Mouse (Mus musculus) heart, embryonic 16.5 days (tissue): ENCODE data around the gene Panx3. TPM values are rescaled to one million over a fixed set of nuclear protein-coding genes. Genes with fewer than 3 reads are reported as not detected.

ENCODE experiments used
- ATAC-seq: fragments of 200-750 bp; cut with Nextera tagmentation; replicated peaks from 2 replicates; pipeline ENCODE4 v1.8.0; 2017; ENCODE audit warnings: moderate number of reproducible peaks; ENCODE audit not compliant: insufficient read depth, low FRiP score; ENCODE audit errors: extremely low read depth
- H3K27ac ChIP-seq: fragments of 300-500 bp; sonication (generic); 2 replicates; pipeline ENCODE4 v1.5.1; 2014; ENCODE audit warnings: mild to moderate bottlenecking, low read length, control low read depth, moderate library complexity
- H3K27me3 ChIP-seq: fragments of 300-500 bp; sonication (generic); 2 replicates; pipeline ENCODE4 v1.6.1; 2014; ENCODE audit warnings: low read length, mixed read lengths; ENCODE audit not compliant: control insufficient read depth, insufficient read depth
- H3K36me3 ChIP-seq: fragments of 300-500 bp; sonication (generic); 2 replicates; pipeline ENCODE4 v1.6.1; 2014; ENCODE audit not compliant: control insufficient read depth, insufficient read depth
- H3K4me1 ChIP-seq: fragments of 300-500 bp; sonication (generic); 2 replicates; pipeline ENCODE4 v1.6.1; 2014; ENCODE audit warnings: low read length, mixed read lengths; ENCODE audit not compliant: control insufficient read depth, insufficient read depth
- H3K4me2 ChIP-seq: fragments of 300-500 bp; sonication (generic); 2 replicates; pipeline ENCODE4 v1.6.1; 2014; ENCODE audit warnings: low read depth, mild to moderate bottlenecking, control low read depth, low read length
- H3K4me3 ChIP-seq: fragments of 300-500 bp; sonication (generic); 2 replicates; pipeline ENCODE4 v1.5.1; 2014; ENCODE audit warnings: mild to moderate bottlenecking, control low read depth, low read length
- H3K9ac ChIP-seq: fragments of 300-500 bp; sonication (generic); 2 replicates; pipeline ENCODE4 v1.6.1; 2014; ENCODE audit warnings: low read length, control low read depth
- H3K9me3 ChIP-seq: fragments of 300-500 bp; sonication (generic); replicated peaks from 2 replicates; pipeline ENCODE4 v1.6.1; 2016; ENCODE audit warnings: low read length; ENCODE audit not compliant: control insufficient read depth
- WGBS: fragments of 180-500 bp; shearing (Covaris S2); extraction: QIAGEN DNeasy Blood & Tissue Kit; methylation state at CpG from one replicate; pipeline ENCODE4 v1.1.7; 2014; 5-methylcytosine and 5-hydroxymethylcytosine counted together
- polyA plus RNA-seq: library from polyadenylated mRNA; unstranded; fragments of >200 nt; fragmentation: Nextera tagmentation; extraction: Ambion mirVana; gene quantifications from 2 replicates; pipeline ENCODE4 v1.2.1, GENCODE M21; 2015

Panx3 gene
- polyA plus RNA-seq, 1 experiment from 2014 or later, result 0.05 TPM

GRCm38 (mm10) chr9:37666045-37666444 lies 3.0 kb downstream of the Panx3 start:
- H3K9ac ChIP-seq, result no peak overlapping the region
- H3K9me3 ChIP-seq, result no peaks in the 10 kb centered on the region
- H3K36me3 ChIP-seq, result no peaks in the 10 kb centered on the region
- H3K4me3 ChIP-seq, result no peak overlapping the region
- H3K27me3 ChIP-seq, result no peaks in the 10 kb centered on the region
- ATAC-seq, result no peak
- 56% methylated on average over 7 of the region's 7 CpGs for WGBS
- H3K4me2 ChIP-seq, result no peak overlapping the region
- no peaks in the 10 kb centered on the region; the same call in 1 of the 2 replicates for H3K4me1 ChIP-seq
- no peak overlapping the region for H3K27ac ChIP-seq

GRCm38 (mm10) chr9:37664604-37665003 lies 4.4 kb downstream of the Panx3 start:
- no peak overlapping the region for H3K9ac ChIP-seq
- no peak overlapping the region for H3K4me3 ChIP-seq
- no peak overlapping the region for H3K27ac ChIP-seq
- no peaks in the 10 kb centered on the region for H3K36me3 ChIP-seq
- no peaks in the 10 kb centered on the region; the same call in 1 of the 2 replicates for H3K4me1 ChIP-seq
- no peak overlapping the region for H3K4me2 ChIP-seq
- WGBS, result 43% methylated on average over 2 of the region's 2 CpGs
- H3K9me3 ChIP-seq, result no peaks in the 10 kb centered on the region
- ATAC-seq, result no peak
- no peaks in the 10 kb centered on the region for H3K27me3 ChIP-seq

GRCm38 (mm10) chr9:37663210-37663609 lies 5.8 kb downstream of the Panx3 start:
- ATAC-seq, result no peak
- Histone ChIP-seq H3K4me1 (no peaks in the 10 kb centered on the region; the same call in 1 of the 2 replicates), H3K4me2 (no peak overlapping the region), H3K9ac (no peak overlapping the region), H3K9me3 (no peaks in the 10 kb centered on the region), H3K27me3 (no peaks in the 10 kb centered on the region), H3K4me3 (no peak overlapping the region), H3K27ac (no peak overlapping the region), H3K36me3 (no peaks in the 10 kb centered on the region)
- WGBS, result 41% methylated on average over 1 of the region's 1 CpGs

- ATAC-seq, result no peak
- no peak overlapping the region for H3K4me3 ChIP-seq
- 74% methylated on average over 6 of the region's 6 CpGs for WGBS
- no peaks in the 10 kb centered on the region for H3K27me3 ChIP-seq
- H3K4me1 ChIP-seq, result peaks cover 4% of the 10 kb centered on the region; the same call in 1 of the 2 replicates
- no peak overlapping the region for H3K27ac ChIP-seq
- no peak overlapping the region for H3K4me2 ChIP-seq
- H3K36me3 ChIP-seq, result no peaks in the 10 kb centered on the region
- no peaks in the 10 kb centered on the region for H3K9me3 ChIP-seq
- no peak overlapping the region for H3K9ac ChIP-seq
These were observed 9.6 kb downstream of the Panx3 start for GRCm38 (mm10) chr9:37659413-37659812.

- Histone ChIP-seq H3K27ac (peak within 1 kb of the TSS; percentile 88), H3K27me3 (no peaks in the 10 kb centered on the region), H3K9me3 (no peaks in the 10 kb centered on the region), H3K4me1 (peaks cover 6% of the 10 kb centered on the region; the same call in 1 of the 2 replicates), H3K9ac (peak within 1 kb of the TSS; percentile 84), H3K4me2 (peak within 1 kb of the TSS; percentile 80), H3K4me3 (peak within 1 kb of the TSS; percentile 83), H3K36me3 (peaks cover 20% of the 10 kb centered on the region)
- ATAC-seq, result peak; percentile 85
- WGBS, result under 1% methylated on average over 36 of the region's 36 CpGs
These were observed 12.0 kb downstream of the Panx3 start, which contains the start of gene Tbrg1 for GRCm38 (mm10) chr9:37656931-37657481. Tbrg1 (minus strand) TSS chr9:37657312.

- peak overlapping the region; percentile 84 for H3K9ac ChIP-seq
- under 1% methylated on average over 10 of the region's 10 CpGs for WGBS
- H3K9me3 ChIP-seq, result no peaks in the 10 kb centered on the region
- no peaks in the 10 kb centered on the region for H3K27me3 ChIP-seq
- peaks cover 6% of the 10 kb centered on the region; the same call in 1 of the 2 replicates for H3K4me1 ChIP-seq
- H3K4me3 ChIP-seq, result peak overlapping the region; percentile 83
- H3K27ac ChIP-seq, result peak overlapping the region; percentile 88
- H3K4me2 ChIP-seq, result peak overlapping the region; percentile 80
- ATAC-seq, result peak; percentile 6; the same call in 1 of the 2 replicates
- H3K36me3 ChIP-seq, result peaks cover 22% of the 10 kb centered on the region
These were observed 12.6 kb downstream of the Panx3 start for GRCm38 (mm10) chr9:37656439-37656881.

GRCm38 (mm10) chr9:37655961-37656360 lies 13.1 kb downstream of the Panx3 start:
- Histone ChIP-seq H3K9ac (peak overlapping the region; percentile 84), H3K4me2 (peak overlapping the region; percentile 80), H3K9me3 (no peaks in the 10 kb centered on the region), H3K27ac (no peak overlapping the region), H3K4me3 (peak overlapping the region; percentile 83), H3K4me1 (peaks cover 6% of the 10 kb centered on the region; the same call in 1 of the 2 replicates), H3K27me3 (no peaks in the 10 kb centered on the region), H3K36me3 (peaks cover 27% of the 10 kb centered on the region)
- ATAC-seq, result no peak
- 42% methylated on average over 8 of the region's 8 CpGs for WGBS

- Histone ChIP-seq H3K4me1 (peaks cover 6% of the 10 kb centered on the region; the same call in 1 of the 2 replicates), H3K36me3 (peaks cover 45% of the 10 kb centered on the region), H3K9ac (no peak overlapping the region), H3K27me3 (no peaks in the 10 kb centered on the region), H3K4me2 (no peak overlapping the region), H3K27ac (no peak overlapping the region), H3K4me3 (no peak overlapping the region), H3K9me3 (no peaks in the 10 kb centered on the region)
- ATAC-seq, result no peak
- 41% methylated on average over 5 of the region's 5 CpGs for WGBS
These were observed 15.2 kb downstream of the Panx3 start for GRCm38 (mm10) chr9:37653836-37654235.

GRCm38 (mm10) chr9:37650639-37651038 lies 18.4 kb downstream of the Panx3 start:
- 0 out of 2 replicates have a peak, but pooled peaks cover 2% of the 10 kb centered on the region for H3K4me1 ChIP-seq
- 90% methylated on average over 5 of the region's 5 CpGs for WGBS

More at GRCm38 (mm10) chr9:37650639-37651038, 18.4 kb downstream of the Panx3 start:
- no peak for ATAC-seq
- no peak overlapping the region for H3K4me2 ChIP-seq
- no peaks in the 10 kb centered on the region for H3K9me3 ChIP-seq
- no peaks in the 10 kb centered on the region for H3K27me3 ChIP-seq
- H3K27ac ChIP-seq, result no peak overlapping the region
- H3K36me3 ChIP-seq, result peaks cover 53% of the 10 kb centered on the region
- no peak overlapping the region for H3K4me3 ChIP-seq
- H3K9ac ChIP-seq, result no peak overlapping the region
